Mouse (Mus musculus): ENCODE measurements around the gene Armc2. TPM values are rescaled to one million over a fixed set of nuclear protein-coding genes. Genes with fewer than 3 reads are reported as not detected.

Gene Armc2
- total and polyA plus RNA-seq, 3 experiments: 0.34 to 0.99 (median 0.90) TPM

DNA sequence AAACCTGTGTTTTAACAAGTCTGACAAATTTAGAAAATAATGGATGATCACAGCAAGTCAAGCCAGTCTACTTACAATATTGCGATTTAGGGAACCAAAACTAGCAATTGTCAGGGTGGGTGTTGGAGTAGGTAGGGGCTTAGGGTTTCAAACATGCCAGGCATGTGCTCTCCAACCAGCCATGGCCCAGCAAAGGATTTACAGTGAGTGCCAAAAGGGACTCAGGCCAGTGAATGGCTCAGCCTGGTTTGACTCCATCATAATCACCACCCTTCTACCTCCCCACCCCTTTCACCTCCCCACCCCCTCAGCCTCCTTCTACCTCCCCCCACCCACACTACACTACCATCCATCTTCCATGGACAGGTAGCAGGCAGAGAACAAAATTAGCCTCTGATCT lies 138.6 kb downstream of the Armc2 start:
- Histone ChIP-seq H3K9ac (ENCODE audit: insufficient read depth, low read depth) (no peak overlapping the region), H3K79me2 (replicated peaks; ENCODE audit: control insufficient read depth, extremely low read depth, insufficient read depth, poor library complexity, severe bottlenecking) (no peaks in the 10 kb centered on the region), H3K9me3 (replicated peaks; ENCODE audit: low read length) (no peaks in the 10 kb centered on the region), H3K4me2 (ENCODE audit: insufficient read depth, low read depth, poor library complexity, severe bottlenecking) (no peak overlapping the region), H3K27ac (ENCODE audit: insufficient read depth, low read depth) (no peak overlapping the region), H3K36me3 (replicated peaks in 1 of 2; ENCODE audit: control insufficient read depth in 1 of 2, insufficient read depth in 1 of 2, low read length in 1 of 2) (no peaks in the 10 kb centered on the region), H3K4me3 (replicated peaks in 1 of 3; ENCODE audit: low read depth in 2 of 3, low read length in 2 of 3, poor library complexity in 1 of 3) (no peak overlapping the region), H3K27me3 (replicated peaks) (no peaks in the 10 kb centered on the region), H3K4me1 (ENCODE audit: control insufficient read depth in 1 of 2, insufficient read depth in 2 of 2) (peaks cover 0 to 44% of the 10 kb centered on the region in 2 experiments; a peak in 3 of 4 replicates)
- no peak for DNase-seq (ENCODE audit: extremely low read depth)
- dilution Hi-C loops (cut with MboI; ENCODE audit: extremely low pct_ligation_motif_present, extremely low pct_unique_long_range_greater_than_20kb, low sequenced_read_pairs) (no loop called here), in situ Hi-C loops (cut with MboI; ENCODE audit: low pct_ligation_motif_present, low pct_unique_long_range_greater_than_20kb, low sequenced_read_pairs) (loop anchor here (10.0 kb wide), 1 partner anchor 45 kb away; no protein-coding TSS in a partner anchor)
- TF ChIP-seq NRF1 (IDR thresholded peaks at IDR 0.05; ENCODE audit: low read depth, low read length): no peak
- TF ChIP-seq CTCF (conservative IDR thresholded peaks at IDR 0.05 in 1 of 2, IDR thresholded peaks at IDR 0.05 in 1 of 2; ENCODE audit: low read depth in 2 of 2, low read length in 2 of 2): no peak
- TF ChIP-seq JUND (conservative IDR thresholded peaks at IDR 0.05; ENCODE audit: low read depth, low read length): no peak
- no peak for TF ChIP-seq ZMIZ1 (IDR thresholded peaks at IDR 0.05; ENCODE audit: low read depth, low read length)
- TF ChIP-seq EP300 (IDR thresholded peaks at IDR 0.05; ENCODE audit: low read length): no peak
- no peak for TF ChIP-seq HCFC1 (IDR thresholded peaks at IDR 0.05; ENCODE audit: low read depth, low read length)
- TF ChIP-seq JUN (IDR thresholded peaks at IDR 0.05; ENCODE audit: insufficient read depth, low read depth, low read length): no peak
- no peak for TF ChIP-seq MAX (IDR thresholded peaks at IDR 0.05; ENCODE audit: low read length)
- no peak for TF ChIP-seq E2F4 (IDR thresholded peaks at IDR 0.05; ENCODE audit: insufficient replicate concordance, low read depth, low read length)
- TF ChIP-seq MXI1 (IDR thresholded peaks at IDR 0.05; ENCODE audit: low read depth, low read length): no peak
- no peak for TF ChIP-seq USF2 (conservative IDR thresholded peaks at IDR 0.05; ENCODE audit: low read depth, low read length)
- TF ChIP-seq NELFE (IDR thresholded peaks at IDR 0.05; ENCODE audit: low read depth, low read length): no peak
- no peak for TF ChIP-seq GABPA (IDR thresholded peaks at IDR 0.05; ENCODE audit: insufficient replicate concordance, low read depth, low read length)
- TF ChIP-seq ETS1 (conservative IDR thresholded peaks at IDR 0.05; ENCODE audit: low read depth, low read length): no peak

DNA sequence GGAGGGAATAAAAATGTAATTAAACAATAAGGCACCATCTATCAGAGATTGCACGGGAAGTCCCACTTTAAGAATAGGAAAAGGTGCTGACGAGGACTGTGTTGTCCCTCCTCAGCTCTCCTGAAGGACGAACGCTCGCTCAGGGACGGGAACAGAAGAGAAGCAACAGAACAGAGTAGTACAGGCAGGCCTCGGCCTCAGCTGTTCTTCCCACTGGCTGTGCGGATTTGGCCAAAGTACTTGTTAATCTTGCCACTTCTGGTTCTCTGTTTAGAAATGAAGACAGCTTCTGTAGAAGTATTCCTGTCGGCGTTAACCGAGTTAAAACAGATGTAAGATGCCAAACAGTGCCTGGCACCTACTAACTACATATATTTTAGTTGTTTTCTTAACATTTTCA lies 139.9 kb downstream of the Armc2 start:
- TF ChIP-seq ZKSCAN1 (IDR thresholded peaks at IDR 0.05; ENCODE audit: borderline replicate concordance, low read depth, low read length) (no peak), RAD21 (IDR thresholded peaks at IDR 0.05; ENCODE audit: low read depth, low read length) (no peak), UBTF (IDR thresholded peaks at IDR 0.05; ENCODE audit: low read depth, low read length) (no peak), GABPA (IDR thresholded peaks at IDR 0.05; ENCODE audit: insufficient replicate concordance, low read depth, low read length) (no peak), MAX (IDR thresholded peaks at IDR 0.05; ENCODE audit: low read length) (no peak), PAX5 (IDR thresholded peaks at IDR 0.05; ENCODE audit: low read length) (no peak), RCOR1 (conservative IDR thresholded peaks at IDR 0.05; ENCODE audit: low read depth, low read length) (no peak), ZC3H11A (IDR thresholded peaks at IDR 0.05; ENCODE audit: low read depth, low read length) (no peak), POLR2AphosphoS2 (IDR thresholded peaks at IDR 0.05; ENCODE audit: low read depth, low read length) (no peak), NELFE (IDR thresholded peaks at IDR 0.05; ENCODE audit: low read depth, low read length) (no peak), CHD2 (IDR thresholded peaks at IDR 0.05; ENCODE audit: low read length) (no peak), SMC3 (IDR thresholded peaks at IDR 0.05; ENCODE audit: low read depth, low read length) (no peak), ZMIZ1 (IDR thresholded peaks at IDR 0.05; ENCODE audit: low read depth, low read length) (no peak), MEF2A (IDR thresholded peaks at IDR 0.05; ENCODE audit: borderline replicate concordance, low read depth, low read length) (no peak), CHD1 (IDR thresholded peaks at IDR 0.05; ENCODE audit: low read depth, low read length) (no peak)
- H3K79me2 ChIP-seq (replicated peaks; ENCODE audit: control insufficient read depth, extremely low read depth, insufficient read depth, poor library complexity, severe bottlenecking): no peaks in the 10 kb centered on the region
- no peak overlapping the region for H3K9ac ChIP-seq (ENCODE audit: insufficient read depth, low read depth)
- dilution Hi-C loops (cut with MboI; ENCODE audit: extremely low pct_ligation_motif_present, extremely low pct_unique_long_range_greater_than_20kb, low sequenced_read_pairs) (no loop called here), in situ Hi-C loops (cut with MboI; ENCODE audit: low pct_ligation_motif_present, low pct_unique_long_range_greater_than_20kb, low sequenced_read_pairs) (no loop called here)
- no peaks in the 10 kb centered on the region for H3K27me3 ChIP-seq (replicated peaks)
- H3K36me3 ChIP-seq (replicated peaks in 1 of 2; ENCODE audit: control insufficient read depth in 1 of 2, insufficient read depth in 1 of 2, low read length in 1 of 2): no peaks in the 10 kb centered on the region
- no peak for DNase-seq (ENCODE audit: extremely low read depth)
- no peak overlapping the region for H3K4me2 ChIP-seq (ENCODE audit: insufficient read depth, low read depth, poor library complexity, severe bottlenecking)
- no peak overlapping the region for H3K4me3 ChIP-seq (replicated peaks in 1 of 3; ENCODE audit: low read depth in 2 of 3, low read length in 2 of 3, poor library complexity in 1 of 3)
- peaks cover 0 to 34% of the 10 kb centered on the region in 2 experiments; a peak in 2 of 4 replicates for H3K4me1 ChIP-seq (ENCODE audit: control insufficient read depth in 1 of 2, insufficient read depth in 2 of 2)
- no peak overlapping the region for H3K27ac ChIP-seq (ENCODE audit: insufficient read depth, low read depth)
- H3K9me3 ChIP-seq (replicated peaks; ENCODE audit: low read length): no peaks in the 10 kb centered on the region

All from CH12.LX (cell line).